Mouse (Mus musculus) cerebellum, adult (tissue): ENCODE data around the gene Lingo4.

Experiments used
- ATAC-seq: cut with Nextera tagmentation; 2 replicates; pipeline ENCODE4 v1.9.2; 2017; ENCODE audit warnings: mild to moderate bottlenecking, moderate library complexity, mixed read lengths; ENCODE audit not compliant: insufficient number of reproducible peaks, low FRiP score, low TSS enrichment

The Lingo4 gene

DNA sequence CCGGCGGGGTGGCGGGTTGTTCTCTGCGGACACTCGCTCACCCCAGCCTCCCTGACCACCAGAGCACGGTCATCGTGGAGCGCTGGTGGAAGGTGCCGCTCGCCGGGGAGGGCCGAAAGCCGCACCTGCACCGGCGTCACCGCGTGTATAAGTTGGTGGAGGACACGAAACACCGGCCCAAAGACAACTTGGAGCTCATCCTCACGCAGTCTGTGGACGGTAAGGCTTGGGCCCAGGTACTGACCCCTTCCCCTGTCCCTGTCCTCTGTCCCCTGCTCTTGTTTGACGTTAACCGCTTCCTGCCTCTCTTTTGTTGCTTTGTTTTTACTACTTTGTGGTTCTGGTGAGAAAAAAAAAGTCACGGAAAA is 45.3 kb downstream of the Lingo4 start, which contains the start of gene Oaz3:
Gene Oaz3 (minus strand): TSS at position 319 of the 368 bp plus-strand sequence.
- ATAC-seq: no peak

DNA sequence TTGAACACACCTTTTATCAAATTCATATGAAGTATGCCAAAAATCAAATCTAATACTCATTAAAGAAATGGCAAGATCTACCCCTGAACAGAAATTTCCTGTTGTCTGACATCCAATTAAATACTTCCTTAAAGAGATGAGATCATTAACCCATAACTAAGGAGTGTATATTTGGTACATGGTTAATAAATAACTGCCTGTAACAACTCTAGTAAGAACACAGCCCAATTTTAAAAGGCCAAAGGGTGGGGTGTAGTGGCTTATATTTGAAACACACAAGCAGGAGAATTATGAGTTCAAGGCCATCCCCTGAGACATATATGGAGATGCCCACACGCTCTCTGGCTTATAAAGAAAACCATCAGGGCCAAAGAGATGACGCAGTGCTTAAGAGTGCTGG is 51.1 kb downstream of the Lingo4 start:
- ATAC-seq: no peak
